In the genomic region with DNA sequence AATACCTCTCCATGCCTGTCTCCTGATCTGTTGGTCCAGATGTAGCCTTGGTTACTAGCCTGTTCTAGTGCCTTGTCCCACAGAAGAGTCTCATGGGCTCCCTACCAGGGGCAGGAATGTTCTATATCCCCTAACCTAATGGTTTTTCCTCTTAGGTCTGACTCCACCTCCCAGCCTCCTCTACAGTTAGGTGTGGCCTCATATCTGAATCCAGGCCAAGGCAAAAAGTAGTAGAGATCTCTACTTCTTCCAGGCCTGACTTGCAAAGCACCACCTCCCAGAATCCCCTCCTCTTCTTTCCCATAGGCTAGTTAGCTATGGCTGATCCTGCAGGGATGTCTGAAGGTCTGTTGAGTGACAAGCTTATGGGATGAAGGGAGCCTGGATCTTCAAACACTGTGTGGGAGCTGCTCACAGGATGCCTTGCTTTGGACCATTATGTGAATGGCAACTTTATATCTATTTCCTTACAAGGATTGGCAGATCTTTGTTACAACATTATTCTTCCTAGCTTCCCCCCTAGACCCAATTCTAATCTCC, we compare ENCODE assay signal across 21 mouse cellular contexts. TPM values are rescaled to one million over a fixed set of nuclear protein-coding genes. Genes with fewer than 3 reads are reported as not detected.
DNase-seq lines count a peak whose midpoint lies in the region; ATAC-seq lines count a peak whose summit lies in the region.
"Had no signal": no experiment of that assay in that cellular context is flagged by ENCODE, and none has a peak within 500 bp of the region (broad histone marks: within the 10 kb centered on the region; RNA-seq: fewer than 3 reads in every experiment).

No protein-coding gene starts in this region.

- ATAC-seq in lung, embryonic 15.5 days (ENCODE audit: borderline replicate concordance, extremely low read depth, low FRiP score, low TSS enrichment), result peak; percentile 28; the same call in 1 of the 2 replicates
- peak; percentile 58 for ATAC-seq in erythroblast, adult 5-6 weeks (replicated peaks; ENCODE audit: low FRiP score, poor library complexity, severe bottlenecking)
- peak; percentile 36 for ATAC-seq in liver, embryonic 12.5 days
- ATAC-seq: inflammation-experienced regulatory T-cells, adult 6 months; midbrain, embryonic 15.5 days had no signal

- H3K9me3 ChIP-seq in lung, embryonic 15.5 days, result no peaks in the 10 kb centered on the region
- no peaks in the 10 kb centered on the region for H3K9me3 ChIP-seq in liver, embryonic 12.5 days (replicated peaks)
- H3K9me3 ChIP-seq: hindbrain, embryonic 13.5 days; midbrain, embryonic 15.5 days; neural tube, embryonic 15.5 days had no signal

- no peak overlapping the region for H3K4me2 ChIP-seq in lung, embryonic 15.5 days
- peak overlapping the region; percentile 50 for H3K4me2 ChIP-seq in liver, embryonic 12.5 days
- H3K4me2 ChIP-seq: hindbrain, embryonic 13.5 days; midbrain, embryonic 15.5 days; neural tube, embryonic 15.5 days had no signal

- DNase-seq in lung, postnatal 14 days, result no peak
- peak; percentile 30 for DNase-seq in lung, postnatal 25 days (ENCODE audit: low spot score)
- DNase-seq in retina, embryonic 14.5 days (ENCODE audit: low spot score), result no peak
- no peak for DNase-seq in gastrocnemius, adult 8-10 months (ENCODE audit: low spot score in 2 of 2)
- DNase-seq: adrenal gland, adult 2 months; cerebellum, adult 9-10 months; gastrocnemius, adult 2 months; heart, adult 2 months; kidney, adult 2 months; kidney, postnatal 10 days; retina, postnatal 1 day; thymus, postnatal 14 days had no signal

- H3K36me3 ChIP-seq in lung, embryonic 15.5 days, result no peaks in the 10 kb centered on the region
- no peaks in the 10 kb centered on the region for H3K36me3 ChIP-seq in liver, embryonic 12.5 days
- H3K36me3 ChIP-seq: hindbrain, embryonic 13.5 days; midbrain, embryonic 15.5 days; neural tube, embryonic 15.5 days had no signal

- H3K4me1 ChIP-seq in lung, embryonic 15.5 days, result peaks cover 21% of the 10 kb centered on the region
- H3K4me1 ChIP-seq in liver, embryonic 12.5 days, result peaks cover 99% of the 10 kb centered on the region

- H3K9ac ChIP-seq in lung, embryonic 15.5 days, result no peak overlapping the region
- H3K9ac ChIP-seq in liver, embryonic 12.5 days, result peak overlapping the region; percentile 71
- H3K9ac ChIP-seq: forebrain, postnatal 0 days; hindbrain, embryonic 13.5 days; midbrain, embryonic 15.5 days; neural tube, embryonic 15.5 days had no signal

- H3K27me3 ChIP-seq in lung, embryonic 15.5 days, result no peaks in the 10 kb centered on the region
- no peaks in the 10 kb centered on the region for H3K27me3 ChIP-seq in liver, embryonic 12.5 days (replicated peaks)
- H3K27me3 ChIP-seq: midbrain, embryonic 15.5 days; neural tube, embryonic 15.5 days had no signal

- no peak overlapping the region for H3K4me3 ChIP-seq in lung, embryonic 15.5 days
- H3K4me3 ChIP-seq in liver, embryonic 12.5 days, result no peak overlapping the region
- H3K4me3 ChIP-seq: gastrocnemius, adult 2 months; heart, adult 2 months; hindbrain, embryonic 13.5 days; layer of hippocampus, adult 2 months; midbrain, embryonic 15.5 days; neural tube, embryonic 15.5 days had no signal

- H3K27ac ChIP-seq in lung, embryonic 15.5 days, result no peak overlapping the region
- H3K27ac ChIP-seq in liver, embryonic 12.5 days, result peak overlapping the region; percentile 100
- H3K27ac ChIP-seq: gastrocnemius, adult 2 months; heart, adult 2 months; hindbrain, embryonic 13.5 days; layer of hippocampus, adult 2 months; midbrain, embryonic 15.5 days; neural tube, embryonic 15.5 days had no signal

RNA-seq across cellular contexts. Expression of gene Hipk2, which starts 36.2 kb away (rescaled TPM):
- polyA plus RNA-seq in lung, embryonic 15.5 days (2015; fragmentation: Nextera tagmentation; extraction: Ambion mirVana), result 18.0 and 21.8 TPM in 2 replicates
- total RNA-seq in erythroblast, adult 5-6 weeks (2015; ENCODE audit: low replicate concordance), result 127 and 168 TPM in 2 replicates
- 72.9 and 90.6 TPM in 2 replicates for total RNA-seq in erythroblast, adult 5-6 weeks (2017; ENCODE audit: low replicate concordance)
- 26.8 and 28.9 TPM in 2 replicates for polyA plus RNA-seq in liver, embryonic 12.5 days (2016; fragmentation: Nextera tagmentation; extraction: Ambion mirVana)
- 100 to 1,000 TPM in 2 of 4 experiments, 10 to 100 TPM in 2; 65.2 to 144 (median 96.6) TPM for total RNA-seq in gastrocnemius, adult 8-10 months (2022)

RNA-seq across cellular contexts. Expression of gene Tbxas1, which starts 37.0 kb away (rescaled TPM):
- polyA plus RNA-seq in lung, embryonic 15.5 days (2015; fragmentation: Nextera tagmentation; extraction: Ambion mirVana), result 2.5 and 3.4 TPM in 2 replicates
- 55.9 and 63.7 TPM in 2 replicates for total RNA-seq in erythroblast, adult 5-6 weeks (2015; ENCODE audit: low replicate concordance)
- 83.5 and 85.7 TPM in 2 replicates for total RNA-seq in erythroblast, adult 5-6 weeks (2017; ENCODE audit: low replicate concordance)
- 11.3 and 12.9 TPM in 2 replicates for polyA plus RNA-seq in liver, embryonic 12.5 days (2016; fragmentation: Nextera tagmentation; extraction: Ambion mirVana)
- total RNA-seq in gastrocnemius, adult 8-10 months (2022), result under 1 TPM; 0.51 to 0.80 (median 0.56) TPM

Comparison
In these comparisons a context has a peak if more than half of its experiments do, and no peak if none do; other contexts are left out.
1. RNA of gene Tbxas1, which starts 37.0 kb away (total RNA-seq): 55.9 to 85.7 TPM in erythroblast, adult 5-6 weeks; 0.51 to 0.80 TPM in gastrocnemius, adult 8-10 months; every median in the first group is over 10 times any median in the second.
2. Peak in every context shown above with its lines, with median percentiles within 50 percentile points of each other: ATAC-seq.